Mouse (Mus musculus) C2C12 (cell line): ENCODE measurements around the gene Anln.

Experiments used
- CEBPB ChIP-seq: IDR thresholded peaks from one replicate; pipeline ENCODE4 v1.6.1; 2011; ENCODE audit warnings: low read depth, mild to moderate bottlenecking, control low read depth, moderate library complexity
- CTCF ChIP-seq: IDR thresholded peaks from one replicate; pipeline ENCODE4 v1.5.1; 2011; ENCODE audit not compliant: control insufficient read depth, insufficient read depth, insufficient read length
- MAX ChIP-seq: IDR thresholded peaks from one replicate; pipeline ENCODE4 v1.6.1; 2011; ENCODE audit warnings: mild to moderate bottlenecking, control low read depth
- USF1 ChIP-seq: IDR thresholded peaks from one replicate; pipeline ENCODE4 v1.6.1; 2011; ENCODE audit warnings: low read depth, mild to moderate bottlenecking, control low read depth, moderate library complexity

- TF ChIP-seq CTCF (no peak), MAX (no peak), USF1 (no peak), CEBPB (no peak)
Measured at GRCm38 (mm10) chr9:22399021-22399420, 10.0 kb upstream of the Anln start.
